ENCODE assay signal across 11 mouse cellular contexts in the genomic region with DNA sequence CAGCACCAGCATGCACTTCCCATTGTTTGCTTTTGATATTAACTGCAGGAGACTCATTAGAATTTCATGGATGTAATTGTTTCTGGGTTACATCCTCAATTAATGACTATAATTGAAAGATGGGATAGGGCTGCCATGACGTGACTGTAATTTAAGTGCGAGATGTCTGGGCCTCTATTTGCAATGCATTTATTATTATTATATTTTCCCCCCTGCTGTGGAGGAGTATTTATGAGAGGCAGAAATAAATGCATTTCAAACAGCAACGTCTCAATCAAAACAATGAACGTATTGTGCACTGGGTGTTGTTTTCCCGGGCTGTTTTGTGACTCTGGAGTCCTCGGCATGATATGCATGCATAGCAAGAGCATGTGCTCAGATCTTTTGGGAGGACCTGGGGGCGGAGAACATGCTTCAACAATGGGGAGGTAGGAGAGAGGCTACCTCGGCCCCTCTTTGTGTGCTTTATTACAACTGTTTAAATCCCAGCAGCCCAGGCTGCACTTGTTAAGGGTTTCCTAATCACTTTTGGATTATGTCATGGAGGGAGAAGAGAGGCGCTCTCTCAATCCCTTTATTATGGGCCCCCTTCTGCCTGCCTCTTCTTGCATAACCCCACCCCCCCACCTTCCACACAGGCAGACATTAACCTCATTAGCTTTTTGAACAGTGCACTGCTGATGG.
A peak's percentile ranks its signal among the peaks of the same experiment; 100 is the strongest.
DNase-seq lines count a peak whose midpoint lies in the region; ATAC-seq lines count a peak whose summit lies in the region.
"Had no signal": no experiment of that assay in that cellular context is flagged by ENCODE, and none has a peak within 500 bp of the region (broad histone marks: within the 10 kb centered on the region; RNA-seq: fewer than 3 reads in every experiment).

No protein-coding gene starts in this region.

- H3K9ac ChIP-seq in embryonic facial prominence, embryonic 11.5 days (replicated peaks; ENCODE audit: low read length), result no peak overlapping the region
- 0 out of 2 replicates have a peak overlapping the region, but pooled peaks have one; percentile 12 for H3K9ac ChIP-seq in hindbrain, embryonic 14.5 days
- H3K9ac ChIP-seq in midbrain, embryonic 16.5 days (ENCODE audit: low read depth, low read length), result no peak overlapping the region

- H3K27me3 ChIP-seq in embryonic facial prominence, embryonic 11.5 days (ENCODE audit: control insufficient read depth, insufficient read depth, low read length), result no peaks in the 10 kb centered on the region
- H3K27me3 ChIP-seq in hindbrain, embryonic 14.5 days (ENCODE audit: control insufficient read depth, insufficient read depth, low read length), result no peaks in the 10 kb centered on the region
- no peaks in the 10 kb centered on the region for H3K27me3 ChIP-seq in midbrain, embryonic 16.5 days (ENCODE audit: control insufficient read depth, insufficient read depth, low read depth, low read length)

- H3K4me3 ChIP-seq in embryonic facial prominence, embryonic 11.5 days (ENCODE audit: low read depth, low read length), result no peak overlapping the region
- H3K4me3 ChIP-seq in hindbrain, embryonic 14.5 days (replicated peaks; ENCODE audit: low read length), result no peak overlapping the region
- H3K4me3 ChIP-seq in midbrain, embryonic 16.5 days (ENCODE audit: low read depth, low read length), result no peak overlapping the region

- intact Hi-C loops in left cerebral cortex, postnatal 36 days (cut with DNase I), result no loop called here

- DNase-seq in MN1 (ENCODE audit: low spot score), result peak; percentile 66
- peak; percentile 5 for DNase-seq in embryonic facial prominence, embryonic 11.5 days (ENCODE audit: low spot score)
- DNase-seq in hindbrain, embryonic 14.5 days (ENCODE audit: low spot score), result peak; percentile 67
- no peak for DNase-seq in c-Kit-positive CD71-positive TER-119-positive erythroid progenitor cells, embryonic 14.5 days (ENCODE audit: low spot score)
- DNase-seq in urinary bladder, adult 18-20 months (ENCODE audit: low spot score in 2 of 2), result no peak
- DNase-seq in kidney, adult 11 months, result no peak
- DNase-seq in left cerebral cortex, postnatal 36 days (ENCODE audit: low spot score in 2 of 2), result no peak
- DNase-seq: kidney, adult 2 months; lung, postnatal 4 days had no signal

- H3K4me1 ChIP-seq in embryonic facial prominence, embryonic 11.5 days (ENCODE audit: control insufficient read depth, insufficient read depth, low read length), result no peaks in the 10 kb centered on the region
- peaks cover 14% of the 10 kb centered on the region; the same call in 1 of the 2 replicates for H3K4me1 ChIP-seq in hindbrain, embryonic 14.5 days (replicated peaks; ENCODE audit: control insufficient read depth, insufficient read depth, low read length)
- peaks cover 2% of the 10 kb centered on the region; the same call in 1 of the 2 replicates for H3K4me1 ChIP-seq in midbrain, embryonic 16.5 days (ENCODE audit: control insufficient read depth, insufficient read depth, low read length)

- no peak overlapping the region for H3K4me2 ChIP-seq in embryonic facial prominence, embryonic 11.5 days (ENCODE audit: low read depth, low read length)
- no peak overlapping the region for H3K4me2 ChIP-seq in hindbrain, embryonic 14.5 days (replicated peaks)
- peak overlapping the region; percentile 14; the same call in 1 of the 2 replicates for H3K4me2 ChIP-seq in midbrain, embryonic 16.5 days (ENCODE audit: low read length)
- H3K4me2 ChIP-seq: heart, embryonic 11.5 days had no signal

- no peak; the same call in 1 of the 2 replicates for ATAC-seq in embryonic facial prominence, embryonic 11.5 days (replicated peaks; ENCODE audit: insufficient number of reproducible peaks, low FRiP score, low TSS enrichment, low read depth)
- ATAC-seq in hindbrain, embryonic 14.5 days (ENCODE audit: low FRiP score), result peak; percentile 89
- peak; percentile 87 for ATAC-seq in midbrain, embryonic 16.5 days

- WGBS in embryonic facial prominence, embryonic 11.5 days, result 58% methylated on average over 9 of the region's 9 CpGs
- 12% methylated on average over 9 of the region's 9 CpGs for WGBS in hindbrain, embryonic 14.5 days
- WGBS in midbrain, embryonic 16.5 days, result 8% methylated on average over 9 of the region's 9 CpGs

- H3K9me3 ChIP-seq in embryonic facial prominence, embryonic 11.5 days (replicated peaks; ENCODE audit: control insufficient read depth, low read length), result no peaks in the 10 kb centered on the region
- no peaks in the 10 kb centered on the region for H3K9me3 ChIP-seq in hindbrain, embryonic 14.5 days (ENCODE audit: control insufficient read depth, low read length)
- H3K9me3 ChIP-seq in midbrain, embryonic 16.5 days (replicated peaks; ENCODE audit: control insufficient read depth, low read length, poor library complexity, severe bottlenecking), result no peaks in the 10 kb centered on the region

- no peak overlapping the region for H3K27ac ChIP-seq in embryonic facial prominence, embryonic 11.5 days (replicated peaks; ENCODE audit: low read depth, low read length)
- H3K27ac ChIP-seq in hindbrain, embryonic 14.5 days, result peak overlapping the region; percentile 82
- peak overlapping the region; percentile 61 for H3K27ac ChIP-seq in midbrain, embryonic 16.5 days (ENCODE audit: low read length)

- no peaks in the 10 kb centered on the region for H3K36me3 ChIP-seq in embryonic facial prominence, embryonic 11.5 days (replicated peaks; ENCODE audit: control insufficient read depth, insufficient read depth, low read depth, low read length)
- no peaks in the 10 kb centered on the region for H3K36me3 ChIP-seq in hindbrain, embryonic 14.5 days (replicated peaks; ENCODE audit: control insufficient read depth, insufficient read depth)
- no peaks in the 10 kb centered on the region for H3K36me3 ChIP-seq in midbrain, embryonic 16.5 days (ENCODE audit: control insufficient read depth, insufficient read depth, low read length)

Comparison
In these comparisons a context has a peak if more than half of its experiments do, and no peak if none do; other contexts are left out.
1. DNase-seq: peak in MN1 (single experiment), embryonic facial prominence, embryonic 11.5 days (single experiment) and hindbrain, embryonic 14.5 days (single experiment); none in c-Kit-positive CD71-positive TER-119-positive erythroid progenitor cells, embryonic 14.5 days (single experiment), urinary bladder, adult 18-20 months (0 of 2), kidney, adult 11 months (single experiment) and left cerebral cortex, postnatal 36 days (0 of 2).